Comparison of ENCODE assay signal across 11 mouse cellular contexts in the genomic region with DNA sequence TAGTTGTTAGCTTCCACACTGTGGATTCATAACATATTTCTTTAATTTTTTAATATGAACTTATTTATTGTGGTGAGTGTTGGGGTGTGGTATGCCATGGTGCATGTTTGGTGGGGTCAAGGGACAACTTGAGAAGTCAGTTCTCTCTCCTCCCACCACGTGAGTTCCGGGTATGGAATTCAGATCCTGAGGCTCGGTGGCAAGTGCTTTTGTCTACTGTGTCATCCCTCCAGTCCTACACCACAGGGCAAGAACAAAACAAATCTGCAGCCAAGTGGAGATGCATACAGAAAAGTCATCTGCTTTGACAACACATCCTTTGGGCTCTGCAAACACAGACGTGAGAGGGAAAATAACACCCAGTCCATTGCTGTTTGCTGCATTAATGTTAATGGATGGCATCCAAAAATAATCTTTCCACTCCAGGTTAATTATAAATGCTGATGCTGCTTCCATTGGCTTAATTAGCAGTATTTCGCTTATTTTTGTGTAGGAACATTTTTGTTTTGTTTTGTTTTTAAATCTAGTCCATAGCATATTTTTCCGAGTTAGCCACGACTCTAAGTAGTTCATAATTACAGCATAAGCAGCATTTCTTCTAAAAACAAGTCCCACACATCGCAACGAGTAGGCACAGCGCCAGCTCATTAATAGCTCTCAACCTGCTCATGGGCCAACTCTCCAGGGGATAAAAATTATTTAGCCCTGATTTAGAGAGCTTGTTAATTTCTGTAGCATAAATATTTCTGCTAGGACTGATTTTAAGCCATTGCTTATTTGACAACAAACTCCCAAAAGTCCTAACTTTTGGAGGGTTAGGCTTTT. TPM values are rescaled to one million over a fixed set of nuclear protein-coding genes. Genes with fewer than 3 reads are reported as not detected.
A peak's percentile ranks its signal among the peaks of the same experiment; 100 is the strongest.
DNase-seq lines count a peak whose midpoint lies in the region; ATAC-seq and TF ChIP-seq lines count a peak whose summit lies in the region.
"Had no signal": no experiment of that assay in that cellular context is flagged by ENCODE, and none has a peak within 500 bp of the region (broad histone marks: within the 10 kb centered on the region; RNA-seq: fewer than 3 reads in every experiment).

No protein-coding gene starts in this region.

- 43% methylated on average over 10 of the region's 10 CpGs for WGBS in hindbrain, embryonic 15.5 days
- WGBS in hindbrain, embryonic 10.5 days, result 73% methylated on average over 10 of the region's 10 CpGs
- WGBS in forebrain, postnatal 0 days, result 22% methylated on average over 10 of the region's 10 CpGs
- 17% methylated on average over 10 of the region's 10 CpGs for WGBS in olfactory bulb, adult 2 months

- H3K36me3 ChIP-seq in hindbrain, embryonic 15.5 days, result no peaks in the 10 kb centered on the region
- no peaks in the 10 kb centered on the region for H3K36me3 ChIP-seq in hindbrain, embryonic 10.5 days
- H3K36me3 ChIP-seq in forebrain, postnatal 0 days (ENCODE audit: insufficient read depth), result no peaks in the 10 kb centered on the region
- H3K36me3 ChIP-seq: limb, embryonic 15.5 days had no signal

- 0 out of 2 replicates have a peak overlapping the region, but pooled peaks have one; percentile 3 for H3K27ac ChIP-seq in hindbrain, embryonic 15.5 days (replicated peaks)
- no peak overlapping the region for H3K27ac ChIP-seq in hindbrain, embryonic 10.5 days
- H3K27ac ChIP-seq in forebrain, postnatal 0 days (ENCODE audit: low read depth, low read length), result no peak overlapping the region
- H3K27ac ChIP-seq in olfactory bulb, adult 2 months (ENCODE audit: insufficient read depth, low read depth, low read length), result peak overlapping the region; percentile 41
- H3K27ac ChIP-seq: limb, embryonic 15.5 days had no signal

- no peaks in the 10 kb centered on the region for H3K9me3 ChIP-seq in hindbrain, embryonic 15.5 days
- no peaks in the 10 kb centered on the region for H3K9me3 ChIP-seq in hindbrain, embryonic 10.5 days
- H3K9me3 ChIP-seq in forebrain, postnatal 0 days (ENCODE audit: low read length), result no peaks in the 10 kb centered on the region
- H3K9me3 ChIP-seq: limb, embryonic 15.5 days had no signal

- TF ChIP-seq CTCF in forebrain, postnatal 0 days (IDR thresholded peaks at IDR 0.05; ENCODE audit: low read depth), result no peak
- no peak for TF ChIP-seq CTCF in olfactory bulb, adult 2 months (IDR thresholded peaks at IDR 0.05; ENCODE audit: insufficient read depth, low read depth, low read length)

- no peak overlapping the region for H3K9ac ChIP-seq in hindbrain, embryonic 15.5 days
- H3K9ac ChIP-seq in forebrain, postnatal 0 days, result no peak overlapping the region
- H3K9ac ChIP-seq: limb, embryonic 15.5 days had no signal

- H3K4me3 ChIP-seq in hindbrain, embryonic 15.5 days, result no peak overlapping the region
- H3K4me3 ChIP-seq in hindbrain, embryonic 10.5 days, result no peak overlapping the region
- no peak overlapping the region for H3K4me3 ChIP-seq in forebrain, postnatal 0 days (ENCODE audit: low read depth, low read length)
- no peak overlapping the region for H3K4me3 ChIP-seq in olfactory bulb, adult 2 months (ENCODE audit: insufficient read depth, low read depth, low read length)
- H3K4me3 ChIP-seq: limb, embryonic 15.5 days had no signal

- no peak for ATAC-seq in hindbrain, embryonic 15.5 days (ENCODE audit: low FRiP score, low read depth)
- ATAC-seq in forebrain, postnatal 0 days, result no peak
- no peak for ATAC-seq in activated CD4-positive, CD25-positive, alpha-beta regulatory T cell, adult 4 months

- TF ChIP-seq POLR2A in olfactory bulb, adult 2 months (IDR thresholded peaks at IDR 0.05; ENCODE audit: insufficient read depth, low read depth, low read length), result no peak

- DNase-seq in hindbrain, embryonic 10.5 days (ENCODE audit: low spot score), result no peak
- DNase-seq in cerebellum, adult 8-10 months, result peak; percentile 5
- DNase-seq in forebrain, postnatal 0 days, result peak; percentile 61
- DNase-seq in adrenal gland, adult 18-20 months (ENCODE audit: low spot score in 2 of 2), result no peak
- DNase-seq: adrenal gland, postnatal 10 days had no signal

- no peak overlapping the region for H3K4me2 ChIP-seq in hindbrain, embryonic 15.5 days
- H3K4me2 ChIP-seq in forebrain, postnatal 0 days (ENCODE audit: low read depth), result no peak overlapping the region; the same call in 1 of the 2 replicates
- H3K4me2 ChIP-seq: limb, embryonic 15.5 days had no signal

- H3K4me1 ChIP-seq in hindbrain, embryonic 15.5 days (replicated peaks), result peaks cover 11% of the 10 kb centered on the region
- H3K4me1 ChIP-seq in hindbrain, embryonic 10.5 days (replicated peaks), result no peaks in the 10 kb centered on the region
- H3K4me1 ChIP-seq in forebrain, postnatal 0 days (ENCODE audit: insufficient read depth), result peaks cover 3% of the 10 kb centered on the region; the same call in 1 of the 2 replicates
- peaks cover 16% of the 10 kb centered on the region for H3K4me1 ChIP-seq in olfactory bulb, adult 2 months (ENCODE audit: control insufficient read depth, insufficient read depth, low read length)
- H3K4me1 ChIP-seq: limb, embryonic 15.5 days had no signal

- H3K27me3 ChIP-seq in hindbrain, embryonic 15.5 days, result no peaks in the 10 kb centered on the region
- no peaks in the 10 kb centered on the region for H3K27me3 ChIP-seq in hindbrain, embryonic 10.5 days (ENCODE audit: insufficient read depth, poor library complexity, severe bottlenecking)
- H3K27me3 ChIP-seq in forebrain, postnatal 0 days (ENCODE audit: insufficient read depth, low read length), result no peaks in the 10 kb centered on the region; the same call in 1 of the 2 replicates
- H3K27me3 ChIP-seq: limb, embryonic 15.5 days had no signal

RNA-seq across cellular contexts. Expression of a gene that starts 14.9 kb away (rescaled TPM):
- polyA plus RNA-seq in hindbrain, embryonic 15.5 days (2015; fragmentation: Nextera tagmentation; extraction: Ambion mirVana), result 0.29 and 0.42 TPM in 2 replicates
- polyA plus RNA-seq in hindbrain, embryonic 10.5 days (2016; fragmentation: Nextera tagmentation; extraction: Ambion mirVana), result 0.05 TPM in 1 of 2 replicates, not detected in the other
- total RNA-seq in forebrain, postnatal 0 days (2014; rRNA removed), result 0.08 and 0.10 TPM in 2 replicates
- 0.15 and 0.26 TPM in 2 replicates for polyA plus RNA-seq in forebrain, postnatal 0 days (2015; fragmentation: Nextera tagmentation; extraction: Ambion mirVana)
- not detected in 2 replicates for polyA plus RNA-seq in olfactory bulb, adult 2 months (2012; ENCODE audit: insufficient read depth, insufficient read length, low replicate concordance, missing spikeins)
- not detected for polyA plus RNA-seq in activated CD4-positive, CD25-positive, alpha-beta regulatory T cell, adult 4 months (2017; shearing (Covaris generic))
- total RNA-seq in adrenal gland, adult 18-20 months (2021), result not detected
- total RNA-seq: adrenal gland, postnatal 10 days had no signal
- polyA plus RNA-seq: heart, embryonic 14.5 days; kidney, embryonic 16.5 days; limb, embryonic 15.5 days had no signal

Comparison
In these comparisons a context has a peak if more than half of its experiments do, and no peak if none do; other contexts are left out.
1. H3K27ac ChIP-seq: peak in hindbrain, embryonic 15.5 days (single experiment) and olfactory bulb, adult 2 months (single experiment); none in hindbrain, embryonic 10.5 days (single experiment) and forebrain, postnatal 0 days (single experiment).
2. DNase-seq: peak in cerebellum, adult 8-10 months (single experiment) and forebrain, postnatal 0 days (single experiment); none in hindbrain, embryonic 10.5 days (single experiment) and adrenal gland, adult 18-20 months (0 of 2).